Mouse (Mus musculus) common myeloid progenitor, adult 5-6 weeks (primary cell): ENCODE data around the gene Mrpl18. TPM values are rescaled to one million over a fixed set of nuclear protein-coding genes. Genes with fewer than 3 reads are reported as not detected.
"Not testable (repeated sequence)": the region's sequence is repeated elsewhere in the genome, so short reads cannot be mapped to it uniquely, and the experiment has no call there.

Experiments
- ATAC-seq: replicated peaks from 2 replicates; pipeline ENCODE4 v1.8.0; 2016; ENCODE audit warnings: low read depth, mild to moderate bottlenecking, moderate TSS enrichment, inconsistent platforms; ENCODE audit not compliant: poor library complexity, severe bottlenecking
- total RNA-seq: library from RNA; stranded (forward); fragments of 200-1000, 187-1606 nt; gene quantifications from 2 replicates; pipeline ENCODE4 v1.2.3, GENCODE M21; 2017

Mrpl18 gene
- total RNA-seq: 205 and 229 TPM in 2 replicates

- ATAC-seq: peak; percentile 96
Observed at GRCm38 (mm10) chr17:12915881-12916583, at the start of gene Mrpl18. Gene Mrpl18, minus strand, starts transcription at chr17:12916345.

DNA sequence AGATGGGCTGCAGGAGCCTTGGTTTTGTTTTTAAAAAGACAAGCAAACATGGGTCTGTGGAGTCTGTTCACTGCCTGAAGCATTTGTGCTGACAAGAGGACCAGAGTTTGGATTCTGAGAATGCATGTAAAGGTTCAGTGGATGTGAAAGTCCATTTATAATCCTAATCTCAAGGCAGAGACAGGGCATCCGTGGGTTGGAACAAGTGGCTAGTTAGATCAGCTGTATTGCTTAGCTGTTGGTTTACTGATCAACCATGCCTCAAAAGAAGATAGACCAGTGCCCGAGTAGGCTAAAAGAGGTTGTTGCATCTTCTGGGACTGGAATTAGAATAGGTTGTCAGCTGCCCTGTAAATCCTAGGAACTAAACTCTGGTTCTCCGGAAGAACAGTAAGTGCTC lies 47.3 kb upstream of the Mrpl18 start:
- ATAC-seq: no peak

GRCm38 (mm10) chr17:12960331-12960873 lies 44.3 kb upstream of the Mrpl18 start, which contains the start of gene Acat2:
Gene Acat2, minus strand, starts transcription at chr17:12960747.
- peak; percentile 95 for ATAC-seq

GRCm38 (mm10) chr17:12959377-12959776 lies 43.2 kb upstream of the Mrpl18 start:
- 0 out of 2 replicates have a peak, but pooled peaks have one; percentile 9 for ATAC-seq

GRCm38 (mm10) chr17:12956664-12957063 lies 40.5 kb upstream of the Mrpl18 start:
- ATAC-seq: no peak

GRCm38 (mm10) chr17:12949669-12950068 lies 33.5 kb upstream of the Mrpl18 start:
- ATAC-seq: no peak

- no peak for ATAC-seq
Observed at GRCm38 (mm10) chr17:12942459-12943162, 26.5 kb upstream of the Mrpl18 start.

GRCm38 (mm10) chr17:12941543-12942260 lies 25.6 kb upstream of the Mrpl18 start:
- ATAC-seq: no peak

GRCm38 (mm10) chr17:12940151-12940805 lies 24.1 kb upstream of the Mrpl18 start, which contains the start of gene Acat3:
Gene Acat3, minus strand, starts transcription at chr17:12940600.
- peak; percentile 66 for ATAC-seq

GRCm38 (mm10) chr17:12939377-12940148 lies 23.4 kb upstream of the Mrpl18 start:
- peak; percentile 28; the same call in 1 of the 2 replicates for ATAC-seq

- ATAC-seq: no peak
Observed at GRCm38 (mm10) chr17:12938077-12938476, 21.9 kb upstream of the Mrpl18 start.

- ATAC-seq: no peak
Observed at GRCm38 (mm10) chr17:12937412-12937970, 21.3 kb upstream of the Mrpl18 start.

GRCm38 (mm10) chr17:12935719-12936118 lies 19.6 kb upstream of the Mrpl18 start:
- ATAC-seq: no peak

DNA sequence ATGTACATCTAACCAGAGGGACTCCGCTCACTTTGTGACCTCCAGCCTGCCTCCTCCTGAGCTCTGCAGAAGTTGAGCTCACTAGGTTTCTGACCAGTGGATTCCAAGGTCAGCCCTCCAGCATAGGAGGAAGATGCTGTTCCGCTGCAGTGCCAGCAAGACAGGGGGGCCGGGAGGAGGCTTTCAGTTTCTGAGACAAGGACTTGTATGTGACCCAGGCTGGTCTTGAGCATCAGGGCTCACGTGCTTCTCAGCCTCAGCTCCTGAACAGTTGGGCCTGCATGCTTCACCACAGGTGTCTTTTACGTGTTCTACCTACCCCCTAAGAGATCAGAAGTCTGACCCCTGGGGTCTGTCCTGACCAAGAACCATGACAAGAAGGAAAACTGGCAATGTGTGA lies 15.4 kb upstream of the Mrpl18 start:
- not testable (repeated sequence) for ATAC-seq

- no peak for ATAC-seq
Observed at GRCm38 (mm10) chr17:12925703-12926180, 9.6 kb upstream of the Mrpl18 start.

GRCm38 (mm10) chr17:12925001-12925400 lies 8.9 kb upstream of the Mrpl18 start:
- ATAC-seq: no peak

GRCm38 (mm10) chr17:12921073-12921472 lies 4.9 kb upstream of the Mrpl18 start:
- ATAC-seq: peak; percentile 43

DNA sequence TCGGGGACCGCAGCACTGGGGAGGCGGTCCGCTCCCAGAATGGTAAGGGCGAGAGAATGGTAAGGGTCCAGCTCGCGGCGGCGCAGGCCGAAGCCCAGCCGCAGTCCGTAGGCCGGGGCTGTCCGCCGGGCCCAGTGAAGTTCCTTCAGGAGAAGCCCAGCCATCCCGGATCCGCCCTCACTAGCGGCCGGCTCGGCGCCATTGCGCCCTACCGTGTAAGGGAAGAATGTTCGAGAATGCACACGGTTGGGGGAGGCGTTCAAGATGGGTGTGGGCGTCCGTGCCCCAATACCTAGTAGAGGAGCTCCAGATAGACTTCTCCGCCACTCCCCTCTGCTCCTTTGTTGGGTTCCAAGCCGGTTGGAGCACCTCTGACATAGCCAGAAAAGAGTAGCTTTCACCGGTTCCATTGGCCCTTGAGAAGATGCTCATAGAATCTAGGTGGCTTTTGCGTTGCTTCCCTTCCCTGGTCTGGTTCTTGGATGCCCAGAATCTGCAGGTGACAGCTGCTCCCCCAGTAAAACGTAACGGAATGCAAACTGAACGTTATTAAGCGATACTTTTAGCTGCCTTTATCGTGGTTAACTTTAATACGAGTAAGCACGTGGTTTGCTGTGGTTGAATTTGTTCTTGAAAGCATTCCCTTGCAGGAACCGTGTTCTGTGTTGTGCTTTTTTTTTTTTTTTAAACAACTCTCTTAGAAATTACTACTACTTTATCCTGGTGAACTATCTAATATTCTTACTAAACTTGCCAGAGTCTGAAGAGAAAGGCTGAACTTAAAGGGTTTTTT lies 639 bp upstream of the Mrpl18 start:
- ATAC-seq: peak; percentile 26
